Mouse (Mus musculus) embryonic fibroblast, embryonic 13.5 days (primary cell): ENCODE measurements around the gene Cmtr1. TPM values are rescaled to one million over a fixed set of nuclear protein-coding genes. Genes with fewer than 3 reads are reported as not detected.

Experiments
- H3K27ac ChIP-seq: 2 replicates; pipeline ENCODE4 v1.5.1; 2012; ENCODE audit warnings: low read length, control low read depth, inconsistent platforms; ENCODE audit not compliant: insufficient read depth
- H3K4me1 ChIP-seq: 2 replicates; pipeline ENCODE4 v1.6.1; 2011; ENCODE audit warnings: low read length; ENCODE audit not compliant: control insufficient read depth, insufficient read depth
- H3K4me3 ChIP-seq: 2 replicates; pipeline ENCODE4 v1.5.1; 2011; ENCODE audit warnings: mild to moderate bottlenecking, control low read depth, low read length; ENCODE audit not compliant: insufficient read depth
- CTCF ChIP-seq: IDR thresholded peaks from 2 replicates; pipeline ENCODE4 v1.5.1; 2011; ENCODE audit warnings: mild to moderate bottlenecking, control low read depth, low read length, moderate library complexity, borderline replicate concordance; ENCODE audit not compliant: insufficient read depth
- POLR2A ChIP-seq: IDR thresholded peaks from 2 replicates; pipeline ENCODE4 v1.6.1; 2011; ENCODE audit warnings: low read depth, mild to moderate bottlenecking, control low read depth, low read length, moderate library complexity
- polyA plus RNA-seq: library from polyadenylated mRNA; stranded (reverse); fragments of >200 nt; gene quantifications from 2 replicates; pipeline ENCODE4 v1.2.4, GENCODE M21; 2011; ENCODE audit warnings: low read depth; ENCODE audit not compliant: missing spikeins, insufficient read length

Cmtr1 gene
- polyA plus RNA-seq, 1 experiment: 68.9 TPM

- H3K4me3 ChIP-seq: peak within 1 kb of the TSS; percentile 51
- TF ChIP-seq CTCF: no peak
- peak; percentile 60 for TF ChIP-seq POLR2A
- H3K4me1 ChIP-seq: peaks cover 3% of the 10 kb centered on the region; the same call in 1 of the 2 replicates
- no peak within 1 kb of the TSS for H3K27ac ChIP-seq
Measured at GRCm38 (mm10) chr17:29716732-29717445, 56.5 kb downstream of the Cmtr1 start, which contains the start of gene Ccdc167. Gene Ccdc167 (minus strand): TSS chr17:29717044.

GRCm38 (mm10) chr17:29718660-29719059 lies 58.3 kb downstream of the Cmtr1 start:
- no peak overlapping the region for H3K4me3 ChIP-seq
- TF ChIP-seq CTCF: no peak
- no peak for TF ChIP-seq POLR2A
- no peak overlapping the region for H3K27ac ChIP-seq
- peaks cover 3% of the 10 kb centered on the region; the same call in 1 of the 2 replicates for H3K4me1 ChIP-seq

- TF ChIP-seq POLR2A (no peak), CTCF (no peak)
- peaks cover 3% of the 10 kb centered on the region; the same call in 1 of the 2 replicates for H3K4me1 ChIP-seq
- H3K4me3 ChIP-seq: no peak overlapping the region
- no peak overlapping the region for H3K27ac ChIP-seq
Measured at GRCm38 (mm10) chr17:29719628-29720575, 59.5 kb downstream of the Cmtr1 start.

GRCm38 (mm10) chr17:29720755-29721365 lies 60.5 kb downstream of the Cmtr1 start:
- Histone ChIP-seq H3K4me3 (no peak overlapping the region), H3K27ac (no peak overlapping the region), H3K4me1 (peaks cover 3% of the 10 kb centered on the region; the same call in 1 of the 2 replicates)
- TF ChIP-seq POLR2A: no peak
- TF ChIP-seq CTCF: no peak

GRCm38 (mm10) chr17:29724610-29725009 lies 64.2 kb downstream of the Cmtr1 start:
- H3K27ac ChIP-seq: no peak overlapping the region
- no peak overlapping the region for H3K4me3 ChIP-seq
- H3K4me1 ChIP-seq: no peaks in the 10 kb centered on the region
- TF ChIP-seq POLR2A (no peak), CTCF (no peak)

- no peak for TF ChIP-seq CTCF
- TF ChIP-seq POLR2A: no peak
- Histone ChIP-seq H3K27ac (no peak overlapping the region), H3K4me3 (no peak overlapping the region), H3K4me1 (no peaks in the 10 kb centered on the region)
Measured at GRCm38 (mm10) chr17:29725027-29725620, 64.7 kb downstream of the Cmtr1 start.

GRCm38 (mm10) chr17:29728082-29728481 lies 67.7 kb downstream of the Cmtr1 start:
- Histone ChIP-seq H3K27ac (no peak overlapping the region), H3K4me3 (no peak overlapping the region), H3K4me1 (no peaks in the 10 kb centered on the region)
- TF ChIP-seq POLR2A: no peak
- no peak for TF ChIP-seq CTCF

GRCm38 (mm10) chr17:29730510-29731265 lies 70.3 kb downstream of the Cmtr1 start:
- no peak overlapping the region for H3K27ac ChIP-seq
- no peak overlapping the region for H3K4me3 ChIP-seq
- no peaks in the 10 kb centered on the region for H3K4me1 ChIP-seq
- TF ChIP-seq POLR2A (no peak), CTCF (no peak)

GRCm38 (mm10) chr17:29731266-29731952 lies 71.0 kb downstream of the Cmtr1 start:
- Histone ChIP-seq H3K27ac (no peak overlapping the region), H3K4me1 (no peaks in the 10 kb centered on the region), H3K4me3 (no peak overlapping the region)
- no peak for TF ChIP-seq POLR2A
- TF ChIP-seq CTCF: no peak
